Mouse (Mus musculus) kidney, embryonic 15.5 days (tissue): Measurements from ENCODE around the gene Rdm1. TPM values are rescaled to one million over a fixed set of nuclear protein-coding genes. Genes with fewer than 3 reads are reported as not detected.
"Not testable (repeated sequence)": the region's sequence is repeated elsewhere in the genome, so short reads cannot be mapped to it uniquely, and the experiment has no call there.

Experiments
- ATAC-seq: fragments of 200-750 bp; cut with Nextera tagmentation; replicated peaks from 2 replicates; pipeline ENCODE4 v1.8.0; 2017; ENCODE audit warnings: moderate TSS enrichment; ENCODE audit not compliant: low FRiP score
- H3K27ac ChIP-seq: fragments of 300-500 bp; sonication (generic); 2 replicates; pipeline ENCODE4 v1.5.1; 2015; ENCODE audit warnings: mild to moderate bottlenecking, inconsistent platforms
- H3K27me3 ChIP-seq: fragments of 300-500 bp; sonication (generic); 2 replicates; pipeline ENCODE4 v1.6.1; 2015; ENCODE audit warnings: inconsistent platforms
- H3K36me3 ChIP-seq: fragments of 300-500 bp; sonication (generic); 2 replicates; pipeline ENCODE4 v1.6.1; 2015; ENCODE audit warnings: inconsistent platforms
- H3K4me1 ChIP-seq: fragments of 300-500 bp; sonication (generic); 2 replicates; pipeline ENCODE4 v1.6.1; 2015; ENCODE audit warnings: inconsistent platforms
- H3K4me2 ChIP-seq: fragments of 300-500 bp; sonication (generic); 2 replicates; pipeline ENCODE4 v1.6.1; 2015; ENCODE audit warnings: moderate library complexity, mild to moderate bottlenecking, inconsistent platforms
- H3K4me3 ChIP-seq: fragments of 300-500 bp; sonication (generic); replicated peaks from 2 replicates; pipeline ENCODE4 v1.5.1; 2015; ENCODE audit warnings: mild to moderate bottlenecking, inconsistent platforms
- H3K9ac ChIP-seq: fragments of 300-500 bp; sonication (generic); 2 replicates; pipeline ENCODE4 v1.6.1; 2015; ENCODE audit warnings: mild to moderate bottlenecking, inconsistent platforms
- H3K9me3 ChIP-seq: fragments of 300-500 bp; sonication (generic); replicated peaks from 2 replicates; pipeline ENCODE4 v1.6.1; 2016; ENCODE audit warnings: inconsistent platforms
- WGBS: fragments of 180-500 bp; shearing (Covaris S2); methylation state at CpG from one replicate; pipeline ENCODE4 v1.1.7; 2015; ENCODE audit warnings: mixed read lengths; 5-methylcytosine and 5-hydroxymethylcytosine counted together
- polyA plus RNA-seq: library from polyadenylated mRNA; unstranded; fragments of >200 nt; fragmentation: Nextera tagmentation; extraction: Ambion mirVana; gene quantifications from 2 replicates; pipeline ENCODE4 v1.2.1, GENCODE M21; 2015

Rdm1 gene
- polyA plus RNA-seq, 1 experiment from 2014 or later: 35.5 TPM

- H3K9me3 ChIP-seq: no peaks in the 10 kb centered on the region
- H3K27me3 ChIP-seq: 0 out of 2 replicates have a peak, but pooled peaks cover 10% of the 10 kb centered on the region
- H3K9ac ChIP-seq: no peak overlapping the region
- no peaks in the 10 kb centered on the region for H3K36me3 ChIP-seq
- H3K27ac ChIP-seq: no peak overlapping the region
- ATAC-seq: no peak
- WGBS: 10% methylated on average over 3 of the region's 3 CpGs
- H3K4me3 ChIP-seq: no peak overlapping the region
- H3K4me2 ChIP-seq: no peak overlapping the region
- H3K4me1 ChIP-seq: peaks cover 6% of the 10 kb centered on the region; the same call in 1 of the 2 replicates
Observed at GRCm38 (mm10) chr11:101602491-101602890, 24.5 kb upstream of the Rdm1 start.

GRCm38 (mm10) chr11:101604116-101604515, 22.9 kb upstream of the Rdm1 start:
- H3K27me3 ChIP-seq: 0 out of 2 replicates have a peak, but pooled peaks cover 8% of the 10 kb centered on the region
- H3K4me3 ChIP-seq: peak overlapping the region; percentile 29
- no peak for ATAC-seq
- H3K9ac ChIP-seq: no peak overlapping the region
- H3K36me3 ChIP-seq: no peaks in the 10 kb centered on the region
- H3K27ac ChIP-seq: no peak overlapping the region
- peak overlapping the region; percentile 53 for H3K4me2 ChIP-seq
- peaks cover 6% of the 10 kb centered on the region; the same call in 1 of the 2 replicates for H3K4me1 ChIP-seq
- no peaks in the 10 kb centered on the region for H3K9me3 ChIP-seq
- WGBS: 3% methylated on average over 3 of the region's 3 CpGs

GRCm38 (mm10) chr11:101604531-101605453, 22.2 kb upstream of the Rdm1 start:
- peak overlapping the region; percentile 29 for H3K4me3 ChIP-seq
- not testable (repeated sequence) for H3K9ac ChIP-seq, H3K4me1 ChIP-seq, H3K27me3 ChIP-seq, H3K9me3 ChIP-seq, H3K36me3 ChIP-seq
- WGBS: under 1% methylated on average over 30 of the region's 30 CpGs
- ATAC-seq: peak; percentile 88
- peak overlapping the region; percentile 53 for H3K4me2 ChIP-seq
- H3K27ac ChIP-seq: peak overlapping the region; percentile 75

GRCm38 (mm10) chr11:101607134-101607533, 19.9 kb upstream of the Rdm1 start:
- H3K4me2 ChIP-seq, H3K4me3 ChIP-seq, H3K9ac ChIP-seq, H3K27ac ChIP-seq, ATAC-seq, H3K27me3 ChIP-seq, H3K9me3 ChIP-seq, H3K36me3 ChIP-seq: not testable (repeated sequence)
- 83% methylated on average over 4 of the region's 4 CpGs for WGBS
- H3K4me1 ChIP-seq: peaks cover 13% of the 10 kb centered on the region

- H3K4me3 ChIP-seq: no peak overlapping the region
- no peaks in the 10 kb centered on the region for H3K9me3 ChIP-seq
- peak overlapping the region; percentile 36 for H3K4me2 ChIP-seq
- 29% methylated on average over 11 of the region's 11 CpGs for WGBS
- no peak overlapping the region for H3K27ac ChIP-seq
- H3K36me3 ChIP-seq: no peaks in the 10 kb centered on the region
- H3K4me1 ChIP-seq: peaks cover 7% of the 10 kb centered on the region
- H3K9ac ChIP-seq: no peak overlapping the region
- no peaks in the 10 kb centered on the region for H3K27me3 ChIP-seq
- no peak for ATAC-seq
Observed at GRCm38 (mm10) chr11:101610445-101610844, 16.6 kb upstream of the Rdm1 start.

GRCm38 (mm10) chr11:101613596-101613995, 13.4 kb upstream of the Rdm1 start:
- Histone ChIP-seq H3K9me3 (no peaks in the 10 kb centered on the region), H3K27ac (no peak overlapping the region), H3K4me1 (peaks cover 23% of the 10 kb centered on the region), H3K9ac (no peak overlapping the region), H3K4me2 (no peak overlapping the region), H3K4me3 (no peak overlapping the region), H3K36me3 (no peaks in the 10 kb centered on the region), H3K27me3 (no peaks in the 10 kb centered on the region)
- WGBS: 78% methylated on average over 6 of the region's 6 CpGs
- ATAC-seq: no peak

- H3K4me2 ChIP-seq: no peak overlapping the region
Observed at GRCm38 (mm10) chr11:101614116-101614515, 12.9 kb upstream of the Rdm1 start.

GRCm38 (mm10) chr11:101615380-101615779, 11.6 kb upstream of the Rdm1 start:
- Histone ChIP-seq H3K9ac (no peak overlapping the region), H3K36me3 (no peaks in the 10 kb centered on the region), H3K4me1 (peaks cover 23% of the 10 kb centered on the region), H3K27ac (no peak overlapping the region), H3K27me3 (no peaks in the 10 kb centered on the region), H3K9me3 (no peaks in the 10 kb centered on the region), H3K4me3 (no peak overlapping the region), H3K4me2 (no peak overlapping the region)
- 80% methylated on average over 6 of the region's 6 CpGs for WGBS
- ATAC-seq: no peak

More at GRCm38 (mm10) chr11:101614116-101614515, 12.9 kb upstream of the Rdm1 start:
- H3K27ac ChIP-seq: no peak overlapping the region
- H3K4me3 ChIP-seq: no peak overlapping the region
- WGBS: 78% methylated on average over 4 of the region's 4 CpGs
- ATAC-seq: no peak
- H3K27me3 ChIP-seq: no peaks in the 10 kb centered on the region
- H3K9ac ChIP-seq: no peak overlapping the region
- no peaks in the 10 kb centered on the region for H3K9me3 ChIP-seq
- H3K4me1 ChIP-seq: peaks cover 23% of the 10 kb centered on the region
- H3K36me3 ChIP-seq: no peaks in the 10 kb centered on the region

GRCm38 (mm10) chr11:101616104-101616503, 10.9 kb upstream of the Rdm1 start:
- H3K27me3 ChIP-seq: no peaks in the 10 kb centered on the region
- 87% methylated on average over 8 of the region's 8 CpGs for WGBS
- H3K9me3 ChIP-seq: no peaks in the 10 kb centered on the region
- H3K9ac ChIP-seq: no peak overlapping the region
- no peak for ATAC-seq
- peaks cover 16% of the 10 kb centered on the region for H3K4me1 ChIP-seq
- H3K27ac ChIP-seq: no peak overlapping the region
- H3K4me3 ChIP-seq: no peak overlapping the region
- H3K36me3 ChIP-seq: no peaks in the 10 kb centered on the region
- no peak overlapping the region for H3K4me2 ChIP-seq

- Histone ChIP-seq H3K4me2 (peak overlapping the region; percentile 40; the same call in 1 of the 2 replicates), H3K4me1 (peaks cover 16% of the 10 kb centered on the region), H3K9ac (no peak overlapping the region), H3K4me3 (no peak overlapping the region), H3K9me3 (no peaks in the 10 kb centered on the region), H3K36me3 (no peaks in the 10 kb centered on the region), H3K27me3 (no peaks in the 10 kb centered on the region), H3K27ac (no peak overlapping the region)
- 25% methylated on average over 18 of the region's 18 CpGs for WGBS
- no peak for ATAC-seq
Observed at GRCm38 (mm10) chr11:101616948-101617767, 9.8 kb upstream of the Rdm1 start.

- no peak overlapping the region for H3K27ac ChIP-seq
- 0 out of 2 replicates have a peak, but pooled peaks have one; percentile 58 for ATAC-seq
- H3K27me3 ChIP-seq: no peaks in the 10 kb centered on the region
- H3K9ac ChIP-seq: no peak overlapping the region
- no peaks in the 10 kb centered on the region for H3K9me3 ChIP-seq
- H3K36me3 ChIP-seq: no peaks in the 10 kb centered on the region
- WGBS: 11% methylated on average over 8 of the region's 8 CpGs
- H3K4me2 ChIP-seq: peak overlapping the region; percentile 40
- H3K4me3 ChIP-seq: no peak overlapping the region; the same call in 1 of the 2 replicates
- peaks cover 16% of the 10 kb centered on the region for H3K4me1 ChIP-seq
Observed at GRCm38 (mm10) chr11:101617849-101618248, 9.1 kb upstream of the Rdm1 start.

GRCm38 (mm10) chr11:101618596-101618995, 8.4 kb upstream of the Rdm1 start:
- H3K9ac ChIP-seq: no peak overlapping the region
- H3K9me3 ChIP-seq: no peaks in the 10 kb centered on the region
- peaks cover 16% of the 10 kb centered on the region for H3K4me1 ChIP-seq
- WGBS: 76% methylated on average over 3 of the region's 3 CpGs
- H3K27ac ChIP-seq: no peak overlapping the region
- H3K4me2 ChIP-seq: no peak overlapping the region
- H3K36me3 ChIP-seq: no peaks in the 10 kb centered on the region
- no peaks in the 10 kb centered on the region for H3K27me3 ChIP-seq
- no peak for ATAC-seq
- H3K4me3 ChIP-seq: no peak overlapping the region
